Mouse (Mus musculus) CH12.LX (cell line): ENCODE data around the gene Fcgr4. TPM values are rescaled to one million over a fixed set of nuclear protein-coding genes. Genes with fewer than 3 reads are reported as not detected.

ENCODE experiments used
- DNase-seq: peaks from one replicate; pipeline ENCODE4 v3.0.0-alpha.2; 2013; ENCODE audit errors: extremely low read depth
- H3K27ac ChIP-seq: 2 replicates; pipeline ENCODE4 v1.5.1; 2012; ENCODE audit warnings: low read depth, mild to moderate bottlenecking, control low read depth, moderate library complexity; ENCODE audit not compliant: insufficient read depth
- H3K27me3 ChIP-seq: replicated peaks from 2 replicates; pipeline ENCODE3; 2012; ENCODE audit warnings: inconsistent platforms
- H3K36me3 ChIP-seq, 2 experiments: replicated peaks in 1 of 2; 2 replicates each; pipeline versions ENCODE3 to v1.6.1; 2012; ENCODE audit warnings: inconsistent platforms in 1 of 2, low read length in 1 of 2, mild to moderate bottlenecking in 1 of 2, mixed read lengths in 1 of 2, moderate library complexity in 1 of 2; ENCODE audit not compliant: control insufficient read depth in 1 of 2, insufficient read depth in 1 of 2
- H3K4me1 ChIP-seq, 2 experiments: 2 replicates each; pipeline ENCODE4 v1.6.1; 2012; ENCODE audit warnings: inconsistent platforms in 1 of 2, moderate library complexity in 1 of 2; ENCODE audit not compliant: insufficient read depth in 2 of 2, control insufficient read depth in 1 of 2
- H3K4me2 ChIP-seq: 2 replicates; pipeline ENCODE4 v1.6.1; 2012; ENCODE audit warnings: low read depth, mild to moderate bottlenecking, control low read depth; ENCODE audit not compliant: poor library complexity, insufficient read depth, severe bottlenecking
- H3K4me3 ChIP-seq, 3 experiments: fragments of 150-350 bp in 1 of 3; sonication (generic) in 1 of 3; replicated peaks in 1 of 3; 2 replicates each; pipeline versions ENCODE3 to v1.5.1; 2011 to 2012; ENCODE audit warnings: low read depth in 2 of 3, low read length in 2 of 3, mild to moderate bottlenecking in 2 of 3, moderate library complexity in 2 of 3, control low read depth in 1 of 3, improper control_type of control experiment in 1 of 3, inconsistent platforms in 1 of 3, mixed read lengths in 1 of 3; ENCODE audit not compliant: poor library complexity in 1 of 3
- H3K79me2 ChIP-seq: replicated peaks from 2 replicates; pipeline ENCODE4 v1.6.1; 2012; ENCODE audit warnings: mild to moderate bottlenecking, moderate library complexity; ENCODE audit not compliant: control insufficient read depth, poor library complexity, insufficient read depth, severe bottlenecking; ENCODE audit errors: extremely low read depth
- H3K9ac ChIP-seq: 2 replicates; pipeline ENCODE4 v1.6.1; 2012; ENCODE audit warnings: low read depth, mild to moderate bottlenecking, control low read depth, moderate library complexity; ENCODE audit not compliant: insufficient read depth
- H3K9me3 ChIP-seq: replicated peaks from 2 replicates; pipeline ENCODE3; 2012; ENCODE audit warnings: low read length, inconsistent platforms, mixed read lengths
- CHD1 ChIP-seq: IDR thresholded peaks from 2 replicates; pipeline ENCODE4 v1.6.1; 2012; ENCODE audit warnings: low read depth, low read length, improper control_type of control experiment, inconsistent platforms
- ELF1 ChIP-seq: IDR thresholded peaks from 2 replicates; pipeline ENCODE4 v1.6.1; 2014; ENCODE audit warnings: low read depth, mild to moderate bottlenecking, inconsistent platforms, low read length, improper control_type of control experiment
- EP300 ChIP-seq: IDR thresholded peaks from 2 replicates; pipeline ENCODE4 v1.6.1; 2011; ENCODE audit warnings: low read length, improper control_type of control experiment
- GABPA ChIP-seq: IDR thresholded peaks from 2 replicates; pipeline ENCODE4 v1.6.1; 2012; ENCODE audit warnings: low read depth, low read length, improper control_type of control experiment, inconsistent platforms; ENCODE audit not compliant: insufficient replicate concordance
- HCFC1 ChIP-seq: IDR thresholded peaks from 2 replicates; pipeline ENCODE4 v1.6.1; 2012; ENCODE audit warnings: low read depth, mild to moderate bottlenecking, inconsistent platforms, low read length, improper control_type of control experiment
- IRF4 ChIP-seq: IDR thresholded peaks from 2 replicates; pipeline ENCODE4 v1.6.1; 2014; ENCODE audit warnings: low read depth, mild to moderate bottlenecking, inconsistent platforms, low read length, improper control_type of control experiment
- JUND ChIP-seq: conservative IDR thresholded peaks from 2 replicates; pipeline ENCODE4 v1.6.1; 2011; ENCODE audit warnings: low read depth, low read length, improper control_type of control experiment
- KAT2A ChIP-seq: IDR thresholded peaks from 2 replicates; pipeline ENCODE4 v1.6.1; 2012; ENCODE audit warnings: low read length, improper control_type of control experiment, inconsistent platforms; ENCODE audit not compliant: insufficient replicate concordance
- NELFE ChIP-seq: IDR thresholded peaks from 2 replicates; pipeline ENCODE4 v1.6.1; 2011; ENCODE audit warnings: low read depth, low read length, improper control_type of control experiment
- POLR2A ChIP-seq: IDR thresholded peaks from 2 replicates; pipeline ENCODE4 v1.6.1; 2011; ENCODE audit warnings: low read depth, mild to moderate bottlenecking, improper control_type of control experiment, low read length
- RAD21 ChIP-seq: IDR thresholded peaks from 2 replicates; pipeline ENCODE4 v1.6.1; 2011; ENCODE audit warnings: low read depth, mild to moderate bottlenecking, low read length, improper control_type of control experiment, moderate library complexity
- RCOR1 ChIP-seq: conservative IDR thresholded peaks from 2 replicates; pipeline ENCODE4 v1.6.1; 2012; ENCODE audit warnings: low read depth, mild to moderate bottlenecking, inconsistent platforms, low read length, improper control_type of control experiment
- SMC3 ChIP-seq: IDR thresholded peaks from 2 replicates; pipeline ENCODE4 v1.6.1; 2011; ENCODE audit warnings: low read depth, low read length, improper control_type of control experiment
- USF1 ChIP-seq: IDR thresholded peaks from 2 replicates; pipeline ENCODE4 v1.6.1; 2014; ENCODE audit warnings: low read depth, mild to moderate bottlenecking, inconsistent platforms, low read length, improper control_type of control experiment
- ZKSCAN1 ChIP-seq: IDR thresholded peaks from 2 replicates; pipeline ENCODE4 v1.6.1; 2012; ENCODE audit warnings: low read depth, inconsistent platforms, low read length, improper control_type of control experiment, borderline replicate concordance
- dilution Hi-C: fragments of 300-500 bp; cut with MboI; formaldehyde crosslinking; loops from 2 replicates; pipeline ENCODE4 v1.14.3; 2020; ENCODE audit warnings: low sequenced_read_pairs; ENCODE audit not compliant: extremely low pct_unique_long_range_greater_than_20kb, extremely low pct_ligation_motif_present
- in situ Hi-C: fragments of 300-500 bp; cut with MboI; formaldehyde crosslinking; loops from 3 replicates; pipeline ENCODE4 v1.14.3; 2019; ENCODE audit warnings: low sequenced_read_pairs, low pct_ligation_motif_present, low pct_unique_long_range_greater_than_20kb, mixed read lengths
- polyA plus RNA-seq: library from polyadenylated mRNA; unstranded; fragments of >175 nt; gene quantifications from 2 replicates; pipeline ENCODE4 v1.2.1, GENCODE M21; 2012; ENCODE audit warnings: low read depth; ENCODE audit not compliant: insufficient read length
- total RNA-seq, 2 experiments: library from RNA; depleted of rRNA; stranded (reverse); fragments of 300-350 nt in 1 of 2; fragments of >200 nt in 1 of 2; gene quantifications; 2 replicates each; pipeline ENCODE4 v1.2.3; 2012 to 2014

The Fcgr4 gene
- total and polyA plus RNA-seq, 3 experiments = 41.8 to 56.8 (median 52.8) TPM

- peaks cover 0 to 17% of the 10 kb centered on the region in 2 experiments; a peak in 2 of 4 replicates for H3K4me1 ChIP-seq
- TF ChIP-seq CHD1 (no peak), USF1 (no peak), GABPA (no peak), RAD21 (no peak), POLR2A (no peak), RCOR1 (no peak), ZKSCAN1 (no peak)
- TF ChIP-seq, all 38 proteins: peak for 0
- peaks cover 14% of the 10 kb centered on the region for H3K9me3 ChIP-seq
- DNase-seq = no peak
- no peak overlapping the region for H3K4me3 ChIP-seq
- in situ Hi-C loops (no loop called here), dilution Hi-C loops (no loop called here)
- H3K36me3 ChIP-seq = peaks cover 24 to 42% of the 10 kb centered on the region in 2 experiments
- H3K4me2 ChIP-seq = no peak overlapping the region
- H3K27me3 ChIP-seq = peaks cover 6% of the 10 kb centered on the region
- no peaks in the 10 kb centered on the region for H3K79me2 ChIP-seq
- H3K27ac ChIP-seq = no peak overlapping the region
- H3K9ac ChIP-seq = no peak overlapping the region
Measured at GRCm38 (mm10) chr1:171031752-171032151, 13.0 kb downstream of the Fcgr4 start.

GRCm38 (mm10) chr1:171032691-171033090, 14.0 kb downstream of the Fcgr4 start:
- in situ Hi-C loops (no loop called here), dilution Hi-C loops (no loop called here)
- Histone ChIP-seq H3K4me1 (peaks cover 0 to 17% of the 10 kb centered on the region in 2 experiments; a peak in 2 of 4 replicates), H3K27me3 (peaks cover 6% of the 10 kb centered on the region), H3K36me3 (peaks cover 16 to 33% of the 10 kb centered on the region in 2 experiments), H3K27ac (no peak overlapping the region), H3K4me3 (peak overlapping the region in 1 of 3 experiments; percentile 55), H3K9me3 (peaks cover 9% of the 10 kb centered on the region), H3K4me2 (peak overlapping the region; percentile 69), H3K79me2 (no peaks in the 10 kb centered on the region), H3K9ac (peak overlapping the region; percentile 19; the same call in 1 of the 2 replicates)
- no peak for TF ChIP-seq NELFE
- no peak for TF ChIP-seq JUND
- TF ChIP-seq IRF4 = no peak
- DNase-seq = no peak

GRCm38 (mm10) chr1:171033196-171033595, 14.5 kb downstream of the Fcgr4 start:
- no peaks in the 10 kb centered on the region for H3K79me2 ChIP-seq
- peaks cover 6% of the 10 kb centered on the region for H3K27me3 ChIP-seq
- H3K4me2 ChIP-seq = peak overlapping the region; percentile 69
- H3K4me3 ChIP-seq = peak overlapping the region; percentile 32 to 55 (median 33)
- no peak overlapping the region for H3K27ac ChIP-seq
- H3K4me1 ChIP-seq = peaks cover 0 to 17% of the 10 kb centered on the region in 2 experiments; a peak in 2 of 4 replicates
- peaks cover 9% of the 10 kb centered on the region for H3K9me3 ChIP-seq
- dilution Hi-C loops (no loop called here), in situ Hi-C loops (no loop called here)
- peaks cover 15 to 30% of the 10 kb centered on the region in 2 experiments for H3K36me3 ChIP-seq
- DNase-seq = no peak
- 0 out of 2 replicates have a peak, but pooled peaks have one; percentile 5 for TF ChIP-seq KAT2A
- no peak for TF ChIP-seq SMC3
- TF ChIP-seq HCFC1 = no peak
- no peak for TF ChIP-seq EP300
- TF ChIP-seq ELF1 = no peak
- no peak for TF ChIP-seq NELFE
- peak; percentile 38; the same call in 1 of the 2 replicates for TF ChIP-seq USF1
- peak overlapping the region; percentile 19; the same call in 1 of the 2 replicates for H3K9ac ChIP-seq
